Mouse (Mus musculus): Measurements from ENCODE around the gene Odf2l.

The Odf2l gene

GRCm38 (mm10) chr3:145118254-145119001, at the start of gene Odf2l:
Gene Odf2l, plus strand, starts transcription at chr3:145118588.
- DNase-seq = peak; percentile 99

GRCm38 (mm10) chr3:145068964-145069363, 49.4 kb upstream of the Odf2l start:
- no peak for DNase-seq

GRCm38 (mm10) chr3:145072339-145072738, 46.0 kb upstream of the Odf2l start:
- no peak for DNase-seq

GRCm38 (mm10) chr3:145078405-145078804, 40.0 kb upstream of the Odf2l start:
- no peak for DNase-seq

GRCm38 (mm10) chr3:145080904-145081303, 37.5 kb upstream of the Odf2l start:
- no peak for DNase-seq

GRCm38 (mm10) chr3:145083081-145083480, 35.3 kb upstream of the Odf2l start:
- DNase-seq = no peak

GRCm38 (mm10) chr3:145086180-145086579, 32.2 kb upstream of the Odf2l start:
- no peak for DNase-seq

- no peak for DNase-seq
These were observed 30.4 kb upstream of the Odf2l start for GRCm38 (mm10) chr3:145087857-145088598.

GRCm38 (mm10) chr3:145099291-145099690, 19.1 kb upstream of the Odf2l start, which contains the start of gene Clca2:
Gene Clca2, minus strand, starts transcription at chr3:145099443.
- DNase-seq = no peak

- peak; percentile 52 for DNase-seq
These were observed 16.4 kb upstream of the Odf2l start for GRCm38 (mm10) chr3:145101891-145102555.

- no peak for DNase-seq
These were observed 15.1 kb upstream of the Odf2l start for GRCm38 (mm10) chr3:145103321-145103720.

GRCm38 (mm10) chr3:145103770-145104169, 14.6 kb upstream of the Odf2l start:
- no peak for DNase-seq

- DNase-seq = no peak
These were observed 13.2 kb upstream of the Odf2l start for GRCm38 (mm10) chr3:145105076-145105772.

- DNase-seq = no peak
These were observed 12.4 kb upstream of the Odf2l start for GRCm38 (mm10) chr3:145105773-145106504.

GRCm38 (mm10) chr3:145115169-145115568, 3.2 kb upstream of the Odf2l start:
- no peak for DNase-seq

GRCm38 (mm10) chr3:145117637-145118036, 751 bp upstream of the Odf2l start:
- DNase-seq = no peak

GRCm38 (mm10) chr3:145119002-145119358, 592 bp downstream of the Odf2l start:
- no peak for DNase-seq

- DNase-seq = no peak
These were observed 1.0 kb downstream of the Odf2l start for GRCm38 (mm10) chr3:145119425-145119824.

- DNase-seq = no peak
These were observed 8.2 kb downstream of the Odf2l start for GRCm38 (mm10) chr3:145126618-145127017.

- no peak for DNase-seq
These were observed 11.0 kb downstream of the Odf2l start for GRCm38 (mm10) chr3:145129356-145129755.

- peak; percentile 31 for DNase-seq
These were observed 13.0 kb downstream of the Odf2l start for GRCm38 (mm10) chr3:145131210-145131868.

- no peak for DNase-seq
These were observed 21.8 kb downstream of the Odf2l start for GRCm38 (mm10) chr3:145140236-145140635.

Measured in kidney, adult 18-20 months (tissue).